Mouse (Mus musculus): ENCODE results near the gene Kctd4.
"Not testable (repeated sequence)": the region's sequence is repeated elsewhere in the genome, so short reads cannot be mapped to it uniquely, and the experiment has no call there.

Kctd4 gene

DNA sequence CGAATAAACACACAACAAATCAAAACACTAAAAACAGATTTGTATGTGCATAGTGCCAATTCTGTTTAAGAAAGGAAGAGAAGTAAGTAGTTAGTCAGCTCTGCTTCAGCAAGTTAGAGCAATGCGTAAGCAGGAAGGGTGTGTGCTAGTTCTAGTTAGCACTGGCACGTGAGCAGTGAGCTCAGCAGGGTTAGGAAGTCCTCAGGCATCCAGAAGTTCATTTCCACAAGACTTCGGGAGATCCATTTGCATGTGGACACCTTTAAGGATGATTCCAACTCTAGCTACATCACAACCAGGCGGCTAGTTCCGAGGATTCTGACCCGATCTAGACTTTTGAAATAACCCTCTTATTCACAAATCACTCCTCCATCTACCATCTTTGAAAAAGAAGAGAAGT lies at the start of gene Kctd4:
Gene Kctd4, plus strand, starts transcription at position 244 of the 400 bp plus-strand sequence.
- DNase-seq = no peak

DNA sequence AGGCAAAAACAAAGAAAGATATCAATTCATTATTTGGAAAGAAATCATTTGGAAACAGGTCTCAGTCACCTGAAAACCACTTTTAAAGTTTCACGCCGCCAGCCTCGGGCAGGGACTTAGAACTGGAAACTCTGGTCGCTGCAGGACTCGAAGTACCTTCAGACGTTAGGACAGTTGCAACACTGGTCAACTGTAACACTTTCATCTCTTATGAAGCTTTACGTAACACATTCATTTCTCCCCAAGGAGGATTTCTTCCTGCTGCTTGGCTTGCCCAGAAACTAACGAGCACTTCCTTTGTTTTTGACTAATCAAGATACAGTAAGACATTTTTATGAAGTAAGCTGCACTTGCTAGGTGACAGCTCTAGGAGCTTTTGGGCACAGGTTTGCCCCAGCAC lies 47.9 kb upstream of the Kctd4 start:
- no peak for DNase-seq

DNA sequence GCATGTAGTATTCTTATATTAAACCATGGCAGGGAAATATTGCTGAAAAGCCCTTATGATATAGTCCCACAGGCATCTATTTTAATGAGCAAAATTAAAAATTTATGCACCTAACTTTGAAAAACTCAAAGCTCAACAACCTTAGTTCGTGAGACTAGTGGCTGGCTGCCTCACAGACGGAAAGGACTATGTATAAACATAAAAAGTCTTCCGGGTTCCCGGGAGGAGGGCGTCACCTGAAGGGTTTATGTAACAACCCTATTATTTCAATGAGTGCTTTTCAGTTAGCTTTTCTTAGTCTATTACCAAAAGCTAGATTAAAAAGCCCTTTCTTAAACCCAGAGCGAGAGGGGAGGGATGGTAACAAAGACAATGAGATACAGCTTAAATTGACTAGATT lies 42.8 kb upstream of the Kctd4 start:
- DNase-seq = no peak

- DNase-seq = peak; percentile 26
These were observed 42.1 kb upstream of the Kctd4 start for GRCm38 (mm10) chr14:75912665-75913064.

DNA sequence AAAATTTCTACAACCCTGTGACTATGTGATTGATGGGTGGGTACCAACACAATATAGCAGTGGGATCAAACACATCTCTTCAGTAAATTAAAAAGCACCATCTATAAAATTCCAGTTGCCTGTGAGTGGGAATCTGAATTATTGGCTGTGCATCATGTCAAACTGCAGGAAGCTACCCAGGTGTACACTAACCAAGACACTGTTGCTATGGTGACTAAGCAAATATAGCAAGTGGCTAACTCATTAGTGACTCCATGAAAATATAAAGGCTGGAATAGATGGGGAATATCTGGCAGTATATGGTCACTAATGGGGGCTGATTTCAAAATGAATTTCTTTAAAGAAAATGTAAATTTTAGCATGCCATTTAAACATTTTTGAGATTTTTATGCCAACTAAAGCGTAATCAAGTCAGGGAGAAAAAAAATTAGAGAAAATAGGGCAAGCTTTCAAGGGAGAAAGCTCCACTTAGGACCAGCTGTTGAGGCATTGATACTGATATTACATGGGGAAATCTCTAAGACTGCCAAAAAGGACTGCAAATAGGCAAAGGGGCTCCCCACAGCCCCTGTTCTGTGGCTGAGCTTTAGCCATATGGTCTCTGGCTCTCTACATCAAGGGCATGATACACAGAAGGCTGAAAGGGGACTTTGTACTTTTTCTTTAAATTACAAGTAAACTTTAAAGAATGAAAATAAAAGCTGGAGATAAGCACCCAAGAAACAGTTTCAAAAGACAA lies 31.3 kb upstream of the Kctd4 start:
- DNase-seq = no peak

DNA sequence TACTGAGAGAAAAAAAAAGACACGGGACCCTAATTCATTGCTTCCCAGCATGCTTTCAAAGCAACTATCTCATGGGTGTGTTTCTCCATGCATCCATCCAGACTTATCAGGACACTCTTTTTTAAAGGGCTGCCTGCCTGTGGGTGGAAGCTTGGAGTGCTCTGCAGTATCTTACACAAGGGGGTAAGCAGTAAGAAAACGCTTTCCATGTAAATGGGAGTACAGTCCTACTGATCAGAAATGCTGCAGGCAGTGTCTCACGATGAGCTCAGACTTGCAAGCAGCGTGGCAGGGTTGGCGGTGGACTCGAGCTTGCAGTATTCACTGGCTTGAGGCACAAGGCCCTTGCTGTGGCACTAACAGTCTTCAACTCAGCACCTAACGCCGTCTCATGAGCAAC lies 25.1 kb upstream of the Kctd4 start:
- not testable (repeated sequence) for DNase-seq

DNA sequence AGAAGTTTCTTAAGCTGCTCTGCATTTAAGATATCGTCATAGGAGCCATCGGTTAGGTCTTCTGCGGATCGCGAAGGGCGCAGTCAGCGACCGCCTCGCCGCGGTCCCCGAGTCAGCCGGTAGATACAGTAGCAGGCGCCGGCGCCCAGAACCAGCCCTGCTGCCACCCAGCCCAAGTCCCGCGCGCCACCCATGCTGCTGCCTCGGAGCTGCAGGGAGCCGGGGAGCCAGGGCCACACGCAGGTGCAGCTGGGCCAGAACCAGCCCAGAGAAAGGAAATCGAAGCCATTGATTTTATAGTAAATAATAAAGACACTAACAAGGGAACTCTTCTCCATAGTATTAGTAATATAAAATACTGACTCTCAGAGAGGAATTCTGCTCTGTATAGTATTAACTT lies 23.5 kb upstream of the Kctd4 start:
- no peak for DNase-seq

- DNase-seq = peak; percentile 35
These were observed 20.4 kb upstream of the Kctd4 start for GRCm38 (mm10) chr14:75934359-75934758.

GRCm38 (mm10) chr14:75937714-75938113 lies 17.1 kb upstream of the Kctd4 start:
- no peak for DNase-seq

GRCm38 (mm10) chr14:75941500-75941899 lies 13.3 kb upstream of the Kctd4 start:
- no peak for DNase-seq

GRCm38 (mm10) chr14:75942365-75942764 lies 12.4 kb upstream of the Kctd4 start:
- no peak for DNase-seq

DNA sequence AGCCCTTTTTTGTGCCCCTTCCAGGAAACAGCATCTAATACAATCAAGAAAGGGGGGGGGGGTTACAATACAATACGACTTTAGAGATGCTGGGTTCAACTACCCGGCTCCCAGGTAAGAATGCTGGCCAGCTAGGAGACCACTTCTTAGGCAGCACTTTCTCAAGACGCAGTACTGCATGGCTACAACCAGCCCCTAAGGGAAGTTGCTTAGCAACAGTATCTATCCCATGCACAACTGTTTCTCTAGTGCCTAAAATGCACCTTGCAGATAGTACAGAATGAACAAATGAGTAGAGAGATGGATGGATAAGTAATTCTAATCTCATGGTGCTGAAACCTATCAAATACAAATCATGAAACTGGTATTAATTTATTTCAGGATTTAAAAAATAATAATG lies 7.1 kb upstream of the Kctd4 start:
- no peak for DNase-seq

GRCm38 (mm10) chr14:75953011-75953410 lies 1.8 kb upstream of the Kctd4 start:
- no peak for DNase-seq

GRCm38 (mm10) chr14:75962250-75962649 lies 7.4 kb downstream of the Kctd4 start:
- DNase-seq = no peak

DNA sequence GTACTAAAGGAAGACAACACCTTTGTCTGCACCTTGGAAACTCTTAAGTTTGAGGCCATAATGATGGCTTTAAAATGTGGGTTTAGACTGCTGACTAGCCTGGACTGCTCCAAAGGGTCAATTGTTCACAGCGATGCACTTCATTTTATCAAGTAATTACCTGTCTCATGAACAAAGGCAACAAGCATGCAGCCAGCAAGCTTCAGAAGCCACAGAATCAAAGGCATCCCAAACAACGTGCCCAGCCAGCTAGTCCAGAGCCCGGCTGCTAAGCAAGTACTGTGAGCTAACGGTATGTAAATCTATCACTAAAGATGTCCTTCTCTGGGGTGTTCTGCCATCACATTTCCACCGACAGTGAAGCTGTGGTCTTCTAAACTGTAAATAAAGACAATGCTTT lies 8.4 kb downstream of the Kctd4 start:
- no peak for DNase-seq

- no peak for DNase-seq
These were observed 9.2 kb downstream of the Kctd4 start for GRCm38 (mm10) chr14:75964000-75964399.

GRCm38 (mm10) chr14:75964433-75964832 lies 9.6 kb downstream of the Kctd4 start:
- DNase-seq = no peak

DNA sequence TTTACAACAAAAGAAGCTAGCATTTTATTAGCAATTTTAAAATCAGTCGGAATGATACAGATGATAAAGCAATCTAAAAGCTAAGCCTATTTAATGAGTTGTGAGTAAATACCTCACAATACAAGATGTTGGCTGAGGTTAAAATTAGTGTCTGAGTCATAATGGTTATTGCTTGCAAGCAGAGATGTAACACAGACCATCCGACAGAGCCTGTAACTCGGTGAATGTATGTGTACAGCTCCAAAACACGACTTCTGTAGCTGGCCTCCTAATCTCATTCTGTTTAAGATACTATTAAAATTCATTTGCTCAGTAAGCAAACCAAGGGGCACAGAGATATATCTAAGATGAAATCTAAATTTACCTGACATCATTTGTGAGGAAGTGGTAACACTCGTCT lies 12.5 kb downstream of the Kctd4 start:
- DNase-seq = no peak

DNA sequence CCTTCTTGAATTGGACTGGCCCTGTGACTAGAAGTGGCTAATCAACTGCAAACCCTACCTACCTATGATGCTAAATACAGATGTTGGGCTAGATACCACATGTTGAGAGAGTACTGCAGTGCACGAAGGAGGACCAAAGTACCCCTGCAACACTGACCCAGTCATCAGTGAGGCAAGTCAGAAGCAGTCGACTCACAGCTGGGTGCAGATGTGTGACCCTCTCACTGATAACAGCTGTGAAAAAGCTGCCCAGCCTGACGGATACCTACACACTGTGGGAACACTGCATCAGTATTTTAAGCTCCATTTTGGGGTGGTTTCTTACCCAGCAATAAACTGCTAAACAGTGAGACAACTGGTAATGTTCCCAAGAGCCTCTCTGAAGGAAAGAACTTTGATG lies 21.3 kb downstream of the Kctd4 start:
- no peak for DNase-seq

GRCm38 (mm10) chr14:75981231-75981630 lies 26.4 kb downstream of the Kctd4 start:
- no peak for DNase-seq

DNA sequence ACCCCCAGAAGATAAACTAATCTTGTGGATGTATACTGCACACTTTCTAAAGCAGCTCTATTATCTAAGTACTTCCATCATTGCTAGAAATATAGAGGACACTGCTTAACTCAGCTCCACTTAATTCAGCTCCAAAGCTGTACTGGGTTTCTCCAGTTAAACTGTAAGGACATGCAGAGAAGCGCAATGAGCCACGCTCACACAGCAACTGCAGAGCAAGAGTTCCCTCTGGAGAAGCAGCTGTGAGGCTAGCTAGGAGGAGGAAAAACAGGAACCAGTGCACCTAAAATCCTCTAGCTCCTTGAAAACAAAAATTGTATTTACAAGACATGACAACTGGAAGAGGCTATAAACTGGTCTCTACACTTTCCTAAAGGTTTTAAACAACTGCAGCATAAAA lies 29.1 kb downstream of the Kctd4 start:
- no peak for DNase-seq

DNA sequence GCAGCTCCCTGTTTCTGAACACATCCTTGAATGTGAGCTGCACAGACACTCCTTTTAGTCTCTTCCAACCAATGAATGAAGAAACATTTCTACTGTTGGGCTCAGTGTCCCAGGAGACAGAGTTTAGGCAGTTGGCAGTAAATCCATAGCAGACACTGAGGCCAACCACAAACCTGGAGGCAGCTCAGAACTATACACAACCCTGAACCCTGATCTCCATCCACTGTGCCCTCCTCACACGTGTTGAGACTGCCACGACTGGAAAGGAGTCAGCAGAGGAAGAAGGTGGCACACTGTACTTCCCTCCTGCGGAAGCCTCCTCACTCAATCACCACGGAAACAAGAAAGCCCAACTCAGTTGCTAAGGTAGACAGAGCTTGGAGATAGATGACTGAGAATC lies 30.3 kb downstream of the Kctd4 start:
- DNase-seq = no peak

DNA sequence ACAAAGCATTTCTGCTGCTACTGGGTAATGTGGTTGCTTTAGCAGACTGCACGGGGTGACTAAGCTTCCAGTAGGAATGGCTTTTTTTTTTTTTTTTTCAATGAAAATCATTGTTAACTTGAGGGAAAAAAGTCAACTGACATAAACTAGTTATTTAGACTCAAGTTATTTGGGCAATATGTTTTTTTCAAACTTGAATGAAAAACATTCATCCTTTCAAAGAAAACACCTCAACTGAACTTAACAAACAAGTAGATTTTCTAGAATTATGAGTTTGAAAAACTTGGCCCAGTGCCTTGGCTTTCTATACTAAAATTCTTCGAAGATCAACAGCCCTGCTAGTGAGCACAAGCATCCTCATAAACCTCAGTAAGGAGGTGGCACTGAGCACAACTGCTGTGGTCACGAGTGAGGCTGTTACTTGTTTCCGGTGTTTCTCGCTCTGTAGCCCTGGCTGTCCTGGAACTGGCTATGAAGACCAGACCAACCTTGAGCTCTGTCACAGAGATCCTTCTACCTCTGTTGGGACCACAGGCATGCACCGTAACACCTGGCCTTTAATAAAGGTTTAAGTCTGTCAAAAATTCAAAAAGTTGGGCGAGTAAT lies 32.2 kb downstream of the Kctd4 start:
- no peak for DNase-seq

- DNase-seq = no peak
These were observed 34.4 kb downstream of the Kctd4 start for GRCm38 (mm10) chr14:75989168-75989567.

- DNase-seq = no peak
These were observed 36.1 kb downstream of the Kctd4 start for GRCm38 (mm10) chr14:75990936-75991335.

All from liver (tissue).